Mouse (Mus musculus) spleen, adult 2 months (tissue): Measurements from ENCODE around the gene Prkce. TPM values are rescaled to one million over a fixed set of nuclear protein-coding genes. Genes with fewer than 3 reads are reported as not detected.

Experiments used
- DNase-seq, 2 experiments: peaks; one replicate each; pipeline versions ENCODE4 v3.0.0 to v3.0.0-alpha.2; 2012 to 2021; ENCODE audit warnings: low spot score in 2 of 2, low read depth in 1 of 2
- H3K27ac ChIP-seq: fragments of 200-500 bp; 2 replicates; pipeline ENCODE4 v1.5.1; 2012; ENCODE audit warnings: low read length, inconsistent platforms; ENCODE audit not compliant: insufficient read depth
- H3K27me3 ChIP-seq: fragments of 200-500 bp; 2 replicates; pipeline ENCODE4 v1.6.1; 2012; ENCODE audit warnings: mild to moderate bottlenecking, moderate library complexity, low read length, inconsistent platforms; ENCODE audit not compliant: control insufficient read depth, insufficient read depth
- H3K36me3 ChIP-seq: fragments of 200-500 bp; 2 replicates; pipeline ENCODE4 v1.6.1; 2012; ENCODE audit warnings: mild to moderate bottlenecking, low read length, inconsistent platforms; ENCODE audit not compliant: control insufficient read depth, insufficient read depth
- H3K4me1 ChIP-seq: fragments of 200-500 bp; 2 replicates; pipeline ENCODE4 v1.6.1; 2011; ENCODE audit warnings: inconsistent platforms; ENCODE audit not compliant: control insufficient read depth, insufficient read depth, insufficient read length
- H3K4me3 ChIP-seq: fragments of 200-500 bp; 2 replicates; pipeline ENCODE4 v1.5.1; 2011; ENCODE audit warnings: mild to moderate bottlenecking, inconsistent platforms; ENCODE audit not compliant: insufficient read depth, insufficient read length; ENCODE audit errors: extremely low read depth
- CTCF ChIP-seq: fragments of 200-500 bp; IDR thresholded peaks from 2 replicates; pipeline ENCODE4 v1.5.1; 2011; ENCODE audit warnings: mild to moderate bottlenecking, inconsistent platforms; ENCODE audit not compliant: insufficient read depth, insufficient read length, insufficient replicate concordance; ENCODE audit errors: extremely low read depth
- POLR2A ChIP-seq: fragments of 200-500 bp; IDR thresholded peaks from 2 replicates; pipeline ENCODE4 v1.6.1; 2011; ENCODE audit warnings: low read depth, low read length, inconsistent platforms
- WGBS: fragments of 180-500 bp; shearing (Covaris S2); methylation state at CpG from one replicate; pipeline ENCODE4 v1.1.7; 2018; 5-methylcytosine and 5-hydroxymethylcytosine counted together
- polyA plus RNA-seq: library from polyadenylated mRNA; depleted of rRNA; stranded (reverse); fragments of >200 nt; gene quantifications from 2 replicates; pipeline ENCODE4 v1.2.3, GENCODE M21; 2012

The Prkce gene
- polyA plus RNA-seq, 1 experiment: 4.8 TPM

- no peak for DNase-seq
- TF ChIP-seq CTCF: no peak
- TF ChIP-seq POLR2A: no peak
- Histone ChIP-seq H3K4me1 (no peaks in the 10 kb centered on the region), H3K27ac (no peak overlapping the region), H3K4me3 (no peak overlapping the region), H3K36me3 (peaks cover 8% of the 10 kb centered on the region; the same call in 1 of the 2 replicates), H3K27me3 (no peaks in the 10 kb centered on the region)
- 90% methylated on average over 4 of the region's 4 CpGs for WGBS
Measured at GRCm38 (mm10) chr17:86501393-86501792, 333.8 kb downstream of the Prkce start.

- Histone ChIP-seq H3K27me3 (no peaks in the 10 kb centered on the region), H3K36me3 (peaks cover 6% of the 10 kb centered on the region; the same call in 1 of the 2 replicates), H3K27ac (no peak overlapping the region), H3K4me1 (no peaks in the 10 kb centered on the region), H3K4me3 (no peak overlapping the region)
- TF ChIP-seq POLR2A (no peak), CTCF (no peak)
- 94% methylated on average over 9 of the region's 9 CpGs for WGBS
- DNase-seq: no peak
Measured at GRCm38 (mm10) chr17:86503208-86503897, 335.8 kb downstream of the Prkce start.

- H3K4me3 ChIP-seq: no peak within 1 kb of the TSS
- TF ChIP-seq CTCF (no peak), POLR2A (no peak)
- no peaks in the 10 kb centered on the region for H3K4me1 ChIP-seq
- DNase-seq: no peak
- no peaks in the 10 kb centered on the region; the same call in 1 of the 2 replicates for H3K36me3 ChIP-seq
- WGBS: 95% methylated on average over 8 of the region's 8 CpGs
- H3K27ac ChIP-seq: no peak within 1 kb of the TSS
- H3K27me3 ChIP-seq: no peaks in the 10 kb centered on the region
Measured at GRCm38 (mm10) chr17:86505183-86505631, 337.6 kb downstream of the Prkce start, which contains the start of gene Gm10309. TSS of gene Gm10309 (minus strand) at chr17:86505232.

- 78% methylated on average over 5 of the region's 5 CpGs for WGBS
- Histone ChIP-seq H3K4me1 (no peaks in the 10 kb centered on the region), H3K4me3 (no peak overlapping the region), H3K27ac (no peak overlapping the region), H3K27me3 (no peaks in the 10 kb centered on the region), H3K36me3 (peaks cover 2% of the 10 kb centered on the region; the same call in 1 of the 2 replicates)
- no peak for TF ChIP-seq POLR2A
- TF ChIP-seq CTCF: no peak
- no peak for DNase-seq
Measured at GRCm38 (mm10) chr17:86506881-86507280, 339.3 kb downstream of the Prkce start.

- Histone ChIP-seq H3K27ac (0 out of 2 replicates have a peak overlapping the region, but pooled peaks have one; percentile 3), H3K27me3 (no peaks in the 10 kb centered on the region), H3K36me3 (peaks cover 2% of the 10 kb centered on the region; the same call in 1 of the 2 replicates), H3K4me1 (no peaks in the 10 kb centered on the region), H3K4me3 (no peak overlapping the region)
- 71% methylated on average over 19 of the region's 19 CpGs for WGBS
- no peak for DNase-seq
- TF ChIP-seq CTCF: no peak
- no peak for TF ChIP-seq POLR2A
Measured at GRCm38 (mm10) chr17:86507342-86508211, 340.0 kb downstream of the Prkce start.

- TF ChIP-seq POLR2A: no peak
- no peak for TF ChIP-seq CTCF
- Histone ChIP-seq H3K36me3 (peaks cover 2% of the 10 kb centered on the region; the same call in 1 of the 2 replicates), H3K4me3 (no peak overlapping the region), H3K27ac (no peak overlapping the region), H3K4me1 (no peaks in the 10 kb centered on the region), H3K27me3 (no peaks in the 10 kb centered on the region)
- no peak for DNase-seq
- 94% methylated on average over 3 of the region's 3 CpGs for WGBS
Measured at GRCm38 (mm10) chr17:86508212-86508490, 340.6 kb downstream of the Prkce start.
